Mouse (Mus musculus): Measurements from ENCODE around the gene Gm17693. TPM values are rescaled to one million over a fixed set of nuclear protein-coding genes. Genes with fewer than 3 reads are reported as not detected.
"Not testable (repeated sequence)": the region's sequence is repeated elsewhere in the genome, so short reads cannot be mapped to it uniquely, and the experiment has no call there.

Gm17693 gene
- polyA plus RNA-seq (2014; fragmentation: Nextera tagmentation; extraction: Ambion mirVana): not detected in 2 replicates

DNA sequence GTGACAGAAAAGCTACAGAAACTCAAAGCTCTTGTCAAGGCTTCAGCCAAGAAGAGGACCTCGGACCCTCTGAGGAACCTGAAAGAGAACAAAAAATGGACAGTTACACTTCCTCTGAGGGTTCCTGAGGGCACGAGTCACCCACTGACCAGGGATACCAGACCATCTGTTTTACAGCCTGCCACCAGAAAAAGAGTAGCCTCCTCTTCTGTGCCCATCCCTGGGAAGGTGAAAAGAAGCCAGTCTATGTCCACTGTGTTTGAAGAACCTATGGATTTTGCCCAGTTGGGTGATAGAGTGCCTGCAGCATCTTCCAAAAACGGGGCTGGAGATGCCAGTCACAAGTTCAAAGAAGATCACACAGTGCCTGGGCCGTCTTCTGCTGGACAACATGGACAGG, at the start of gene Gm17693:
Gene Gm17693, plus strand, starts transcription at position 301 of the 400 bp plus-strand sequence.
- H3K4me1 ChIP-seq (ENCODE audit: control insufficient read depth, insufficient read depth, low read length); ATAC-seq (ENCODE audit: insufficient read depth, low FRiP score, low TSS enrichment); H3K4me3 ChIP-seq (ENCODE audit: low read depth, low read length); H3K36me3 ChIP-seq (ENCODE audit: control insufficient read depth, insufficient read depth, low read length); DNase-seq (ENCODE audit: low spot score); H3K27ac ChIP-seq (ENCODE audit: low read depth, low read length); H3K9me3 ChIP-seq (ENCODE audit: control insufficient read depth, low read length); H3K4me2 ChIP-seq (ENCODE audit: low read depth); H3K9ac ChIP-seq (ENCODE audit: low read length); H3K27me3 ChIP-seq (ENCODE audit: control insufficient read depth, insufficient read depth, low read length): not testable (repeated sequence)
- WGBS: no CpG with 5 or more reads among the region's 4 CpGs

Data from neural tube, embryonic 11.5 days (tissue).